Mouse (Mus musculus) ovary, postnatal 10 days (tissue): ENCODE data around the gene Myh3.

Experiments used
- DNase-seq: peaks from one replicate; pipeline ENCODE4 v3.0.0; 2022; ENCODE audit warnings: low spot score

The Myh3 gene

GRCm38 (mm10) chr11:67144559-67145265, 66.6 kb downstream of the Myh3 start:
- no peak for DNase-seq

DNA sequence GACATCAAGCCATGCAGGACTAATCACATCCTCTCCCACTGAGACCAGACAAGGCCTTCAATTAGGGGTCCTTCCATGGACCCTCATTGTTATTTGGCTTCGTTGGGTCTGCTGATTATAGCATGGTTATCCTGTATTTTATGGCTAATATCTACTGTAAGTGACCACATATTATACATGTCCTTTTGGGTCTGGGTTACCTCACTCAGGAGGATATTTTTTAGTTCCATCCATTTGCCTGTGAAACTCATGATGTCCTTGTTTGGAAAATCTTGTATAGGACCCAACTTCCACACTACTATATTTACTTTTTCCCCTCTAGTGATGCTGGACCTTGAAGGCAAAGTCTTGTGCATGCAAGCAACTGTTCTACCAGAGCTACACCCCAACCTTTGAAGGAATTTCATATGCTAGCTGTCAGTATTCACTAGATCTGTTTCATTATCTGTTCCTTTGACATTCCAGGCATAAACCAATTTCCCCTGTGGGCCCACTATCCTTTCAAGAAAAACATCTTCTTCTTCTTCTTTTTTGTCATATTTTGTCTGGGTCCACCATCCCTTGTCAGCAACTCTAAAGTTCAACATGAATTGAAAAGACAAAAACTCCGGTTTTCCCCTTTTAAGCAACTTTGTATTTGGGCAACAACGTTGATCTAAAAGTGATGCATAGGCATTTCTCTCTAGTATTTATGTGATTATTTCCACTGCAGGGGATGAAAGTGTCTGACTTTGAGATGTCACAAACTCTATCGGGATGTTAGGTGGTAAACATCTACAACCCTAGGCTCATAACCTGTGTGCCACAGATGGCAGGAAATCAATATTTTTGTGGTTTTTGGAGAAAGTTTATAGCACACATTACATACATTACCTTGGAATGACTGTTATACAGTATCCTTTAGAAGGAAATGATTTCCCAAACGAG, 67.6 kb downstream of the Myh3 start:
- no peak for DNase-seq

DNA sequence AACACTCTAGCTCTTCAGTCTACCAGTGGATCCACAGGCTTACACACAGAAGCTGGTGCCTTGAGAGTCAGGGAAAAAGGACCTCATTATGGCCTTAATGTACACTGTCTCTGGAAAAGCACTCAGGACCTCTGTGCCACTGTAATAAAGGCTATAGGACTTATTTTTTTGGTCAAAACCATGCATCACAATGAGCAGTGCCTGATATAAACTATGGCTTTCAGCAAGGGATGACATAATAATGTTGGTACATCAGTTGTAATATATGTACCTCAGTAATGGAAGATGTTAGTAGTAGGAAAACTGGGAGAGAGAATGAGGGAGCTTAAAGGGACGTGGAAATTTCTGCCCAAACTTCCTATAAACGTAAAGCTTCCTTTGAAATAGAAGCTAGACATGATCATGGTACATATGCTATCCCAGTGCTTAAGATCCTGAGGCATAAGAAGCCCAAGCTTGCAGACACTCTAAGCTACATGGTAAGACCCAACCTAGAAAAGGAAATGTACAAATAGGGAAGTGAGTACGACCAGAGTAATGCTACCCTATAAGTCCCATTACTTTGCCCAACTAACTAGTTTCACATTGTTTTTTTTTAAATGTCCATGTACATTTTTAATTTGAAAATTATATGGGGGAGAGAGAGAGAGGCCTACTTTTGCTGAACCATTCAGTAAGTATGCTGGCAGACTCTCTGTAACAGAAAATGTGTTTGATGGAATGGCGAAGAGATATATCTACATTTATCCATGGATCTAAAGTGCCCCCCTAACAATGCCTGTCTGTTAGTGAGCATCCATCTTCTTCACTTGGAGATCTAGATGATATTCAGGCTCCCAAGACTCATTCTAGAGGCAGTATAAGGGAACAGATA, 68.5 kb downstream of the Myh3 start:
- no peak for DNase-seq

GRCm38 (mm10) chr11:67147283-67147921, 69.3 kb downstream of the Myh3 start:
- DNase-seq: no peak

GRCm38 (mm10) chr11:67148286-67149012, 70.3 kb downstream of the Myh3 start:
- no peak for DNase-seq

DNA sequence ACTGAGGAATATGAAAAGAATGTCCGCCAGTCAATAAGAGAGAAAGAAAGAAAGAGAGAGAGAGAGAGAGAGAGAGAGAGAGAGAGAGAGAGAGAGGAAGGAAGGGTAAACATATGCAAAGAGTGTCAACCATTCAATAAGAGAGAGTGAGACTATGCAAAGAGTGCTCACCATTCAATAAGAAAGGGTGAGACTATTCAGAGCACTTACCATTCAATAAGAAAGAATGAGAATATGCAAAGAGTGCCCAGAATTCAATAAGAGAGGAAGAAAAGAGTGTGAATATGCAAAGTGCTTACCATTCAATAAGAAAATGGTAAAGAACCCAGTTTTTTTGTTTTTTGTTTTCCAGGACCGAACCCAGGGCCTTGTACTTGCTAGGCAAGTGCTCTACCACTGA, 72.1 kb downstream of the Myh3 start:
- DNase-seq: no peak

DNA sequence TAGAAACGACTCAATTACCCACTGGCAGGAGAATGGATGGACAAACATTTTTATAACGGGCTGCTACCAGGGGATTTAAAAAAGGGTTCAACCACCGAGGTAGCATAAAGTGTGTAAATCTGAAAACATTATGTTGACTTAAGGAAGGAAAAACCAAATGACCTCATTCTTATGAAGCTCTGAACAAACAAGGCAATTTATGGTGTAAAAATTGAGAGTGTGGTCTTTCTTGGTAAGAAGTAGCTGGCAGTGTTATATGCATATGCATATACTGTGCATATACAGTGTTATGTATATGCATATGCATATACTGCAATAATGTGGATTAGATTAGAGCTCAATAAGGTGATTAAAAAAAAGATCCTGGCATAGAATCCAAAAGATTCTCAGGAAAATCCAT, 73.1 kb downstream of the Myh3 start:
- DNase-seq: no peak
